Mouse (Mus musculus): ENCODE measurements around the gene Gemin4. TPM values are rescaled to one million over a fixed set of nuclear protein-coding genes. Genes with fewer than 3 reads are reported as not detected.

Gemin4 gene
- polyA plus RNA-seq (2014; fragmentation: Nextera tagmentation; extraction: Ambion mirVana), result 37.5 and 42.9 TPM in 2 replicates

DNA sequence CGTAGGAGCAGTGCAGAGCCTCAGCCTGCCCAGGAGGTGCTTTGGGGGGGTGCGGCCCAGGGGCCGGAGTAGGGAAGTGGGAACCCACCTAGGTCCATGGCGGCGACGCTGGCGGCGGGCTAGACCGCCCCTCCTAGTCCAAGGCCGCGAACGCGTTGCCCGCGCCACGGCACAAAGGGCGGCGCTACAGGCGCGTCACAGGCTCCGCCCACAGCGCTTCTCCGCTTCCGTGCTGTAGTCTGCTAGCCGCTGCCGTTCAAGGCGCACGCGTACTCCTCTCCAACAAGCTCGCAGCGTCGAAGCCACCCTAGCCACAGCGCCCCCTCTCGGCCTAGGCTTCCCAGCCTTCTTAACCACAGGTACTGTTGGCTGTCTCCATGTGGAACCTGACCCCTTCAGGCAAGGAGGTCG lies at the start of gene Gemin4, which contains the start of gene Dbil5:
Gene Gemin4 (minus strand): TSS at position 275 of the 411 bp plus-strand sequence.
Gene Dbil5 (plus strand): TSS at position 219 of the 411 bp plus-strand sequence.
- Histone ChIP-seq H3K4me3 (ENCODE audit: low read depth, low read length) (peak within 1 kb of the TSS; percentile 90), H3K36me3 (ENCODE audit: control insufficient read depth, insufficient read depth, low read length) (peaks cover 43% of the 10 kb centered on the region), H3K9ac (ENCODE audit: low read length) (peak within 1 kb of the TSS; percentile 97), H3K4me1 (replicated peaks; ENCODE audit: control insufficient read depth, insufficient read depth, low read length) (peaks cover 15% of the 10 kb centered on the region), H3K4me2 (ENCODE audit: low read length) (peak within 1 kb of the TSS; percentile 71), H3K27ac (ENCODE audit: low read depth) (peak within 1 kb of the TSS; percentile 92), H3K9me3 (ENCODE audit: control insufficient read depth, low read length) (no peaks in the 10 kb centered on the region), H3K27me3 (replicated peaks; ENCODE audit: control insufficient read depth, insufficient read depth, low read length) (no peaks in the 10 kb centered on the region)
- DNase-seq (ENCODE audit: low spot score) (peak; percentile 99), ATAC-seq (replicated peaks; ENCODE audit: low FRiP score, low TSS enrichment, low read depth) (peak; percentile 97)
- under 1% methylated on average over 35 of the region's 35 CpGs for WGBS

- WGBS, result 17% methylated on average over 19 of the region's 19 CpGs
- Histone ChIP-seq H3K4me3 (ENCODE audit: low read depth, low read length) (no peak overlapping the region), H3K27ac (ENCODE audit: low read depth) (no peak overlapping the region), H3K9ac (ENCODE audit: low read length) (no peak overlapping the region), H3K4me1 (replicated peaks; ENCODE audit: control insufficient read depth, insufficient read depth, low read length) (0 out of 2 replicates have a peak, but pooled peaks cover 4% of the 10 kb centered on the region), H3K9me3 (ENCODE audit: control insufficient read depth, low read length) (no peaks in the 10 kb centered on the region), H3K27me3 (replicated peaks; ENCODE audit: control insufficient read depth, insufficient read depth, low read length) (no peaks in the 10 kb centered on the region), H3K36me3 (ENCODE audit: control insufficient read depth, insufficient read depth, low read length) (peaks cover 34% of the 10 kb centered on the region), H3K4me2 (ENCODE audit: low read length) (no peak overlapping the region)
- no peak for ATAC-seq (replicated peaks; ENCODE audit: low FRiP score, low TSS enrichment, low read depth)
- no peak for DNase-seq (ENCODE audit: low spot score)
Observed at GRCm38 (mm10) chr11:76262611-76263351, 45.3 kb upstream of the Gemin4 start.

DNA sequence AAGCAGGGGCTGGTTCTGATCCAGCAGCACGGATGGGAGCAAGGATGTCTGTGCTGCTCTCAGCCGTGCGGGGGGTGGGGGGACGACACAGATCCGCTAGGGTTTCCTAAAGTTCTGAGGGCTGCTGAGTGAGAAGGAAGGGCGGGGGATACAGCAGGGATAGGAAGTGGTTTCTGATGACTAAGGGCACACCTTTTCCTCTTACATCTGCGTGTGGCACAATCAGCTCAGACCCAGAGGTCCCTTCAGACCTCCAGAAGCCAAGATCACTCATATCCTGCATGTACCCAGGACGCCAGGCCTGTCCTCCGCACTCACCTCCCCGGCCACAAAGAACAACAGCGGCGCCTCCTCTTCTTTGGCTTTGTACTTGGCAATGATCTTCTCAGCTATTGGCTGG lies 43.8 kb upstream of the Gemin4 start:
- Histone ChIP-seq H3K27ac (ENCODE audit: low read depth) (no peak overlapping the region), H3K4me2 (ENCODE audit: low read length) (no peak overlapping the region), H3K4me3 (ENCODE audit: low read depth, low read length) (no peak overlapping the region), H3K9me3 (ENCODE audit: control insufficient read depth, low read length) (no peaks in the 10 kb centered on the region), H3K4me1 (replicated peaks; ENCODE audit: control insufficient read depth, insufficient read depth, low read length) (0 out of 2 replicates have a peak, but pooled peaks cover 4% of the 10 kb centered on the region), H3K9ac (ENCODE audit: low read length) (no peak overlapping the region), H3K27me3 (replicated peaks; ENCODE audit: control insufficient read depth, insufficient read depth, low read length) (no peaks in the 10 kb centered on the region), H3K36me3 (ENCODE audit: control insufficient read depth, insufficient read depth, low read length) (peaks cover 41% of the 10 kb centered on the region)
- DNase-seq (ENCODE audit: low spot score) (no peak), ATAC-seq (replicated peaks; ENCODE audit: low FRiP score, low TSS enrichment, low read depth) (no peak)
- WGBS, result 79% methylated on average over 12 of the region's 12 CpGs

DNA sequence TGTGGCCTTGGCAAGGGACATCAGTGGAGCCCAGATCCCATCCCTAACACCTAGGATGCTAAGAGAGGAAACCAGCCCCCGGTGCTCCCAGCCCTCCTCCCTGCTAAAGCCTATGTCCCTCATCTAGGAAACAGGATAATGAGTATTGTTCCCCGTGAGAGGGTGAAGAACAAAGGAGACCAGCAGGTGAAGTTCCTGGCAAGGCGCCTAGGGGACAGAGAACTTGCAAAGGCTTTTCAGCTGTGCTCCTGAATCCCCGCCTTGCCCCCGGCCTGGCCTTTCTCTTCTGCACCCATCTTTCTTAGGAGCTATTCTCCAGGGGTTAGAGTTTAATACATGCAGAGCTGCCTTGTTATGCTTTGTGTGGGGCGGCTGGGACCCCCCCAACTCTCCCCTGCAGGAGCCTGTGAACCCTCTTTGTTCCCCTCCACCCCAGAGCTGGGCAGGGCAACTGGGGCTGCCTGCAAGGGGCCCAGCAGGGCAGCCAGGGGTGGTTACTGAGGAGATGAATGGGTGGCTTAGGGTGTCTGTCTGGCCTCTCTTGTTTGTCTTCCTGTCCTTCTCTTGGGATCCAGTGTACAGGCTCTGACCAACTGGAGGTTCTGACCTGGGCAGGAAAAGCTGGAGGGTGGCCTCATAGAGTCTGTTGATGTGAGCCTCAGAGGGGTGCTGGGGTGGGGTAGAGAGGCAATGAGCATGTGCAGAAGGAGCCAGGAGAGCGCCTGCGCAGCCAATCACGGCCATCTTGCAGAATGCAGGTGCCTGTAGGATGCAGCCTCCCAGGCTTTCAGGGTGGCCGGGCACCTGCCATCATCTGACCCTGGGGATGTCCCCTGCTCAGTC lies 43.0 kb upstream of the Gemin4 start:
- Histone ChIP-seq H3K4me3 (ENCODE audit: low read depth, low read length) (no peak overlapping the region), H3K4me2 (ENCODE audit: low read length) (no peak overlapping the region), H3K27ac (ENCODE audit: low read depth) (no peak overlapping the region), H3K4me1 (replicated peaks; ENCODE audit: control insufficient read depth, insufficient read depth, low read length) (0 out of 2 replicates have a peak, but pooled peaks cover 4% of the 10 kb centered on the region), H3K36me3 (ENCODE audit: control insufficient read depth, insufficient read depth, low read length) (peaks cover 41% of the 10 kb centered on the region), H3K9me3 (ENCODE audit: control insufficient read depth, low read length) (no peaks in the 10 kb centered on the region), H3K27me3 (replicated peaks; ENCODE audit: control insufficient read depth, insufficient read depth, low read length) (no peaks in the 10 kb centered on the region), H3K9ac (ENCODE audit: low read length) (no peak overlapping the region)
- DNase-seq (ENCODE audit: low spot score), result no peak
- 67% methylated on average over 10 of the region's 10 CpGs for WGBS
- ATAC-seq (replicated peaks; ENCODE audit: low FRiP score, low TSS enrichment, low read depth), result no peak

DNA sequence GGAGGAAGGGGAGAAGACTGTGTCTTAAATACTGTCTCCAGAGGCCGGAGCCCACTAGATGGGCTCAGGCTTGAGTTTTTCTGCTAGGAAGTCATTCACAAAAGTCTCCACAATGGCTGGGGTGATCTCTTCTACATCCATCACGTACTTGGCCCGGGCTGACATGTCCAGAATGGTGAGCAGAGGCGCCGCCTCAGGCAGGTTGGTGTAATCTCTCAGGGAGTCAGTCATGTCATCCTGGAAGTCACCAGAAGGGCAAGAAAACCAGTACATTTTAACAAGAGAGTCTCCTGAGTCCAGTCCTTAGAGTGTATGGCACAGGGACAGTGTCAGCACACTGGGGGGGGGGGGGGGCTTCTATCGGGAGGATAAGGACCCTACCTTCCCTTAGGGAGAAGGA lies 41.0 kb upstream of the Gemin4 start:
- Histone ChIP-seq H3K9me3 (ENCODE audit: control insufficient read depth, low read length) (no peaks in the 10 kb centered on the region), H3K9ac (ENCODE audit: low read length) (no peak overlapping the region), H3K4me1 (replicated peaks; ENCODE audit: control insufficient read depth, insufficient read depth, low read length) (0 out of 2 replicates have a peak, but pooled peaks cover 4% of the 10 kb centered on the region), H3K27ac (ENCODE audit: low read depth) (no peak overlapping the region), H3K4me3 (ENCODE audit: low read depth, low read length) (no peak overlapping the region), H3K27me3 (replicated peaks; ENCODE audit: control insufficient read depth, insufficient read depth, low read length) (no peaks in the 10 kb centered on the region), H3K4me2 (ENCODE audit: low read length) (no peak overlapping the region), H3K36me3 (ENCODE audit: control insufficient read depth, insufficient read depth, low read length) (peaks cover 41% of the 10 kb centered on the region)
- no peak for ATAC-seq (replicated peaks; ENCODE audit: low FRiP score, low TSS enrichment, low read depth)
- WGBS, result 81% methylated on average over 5 of the region's 6 CpGs
- no peak for DNase-seq (ENCODE audit: low spot score)

DNA sequence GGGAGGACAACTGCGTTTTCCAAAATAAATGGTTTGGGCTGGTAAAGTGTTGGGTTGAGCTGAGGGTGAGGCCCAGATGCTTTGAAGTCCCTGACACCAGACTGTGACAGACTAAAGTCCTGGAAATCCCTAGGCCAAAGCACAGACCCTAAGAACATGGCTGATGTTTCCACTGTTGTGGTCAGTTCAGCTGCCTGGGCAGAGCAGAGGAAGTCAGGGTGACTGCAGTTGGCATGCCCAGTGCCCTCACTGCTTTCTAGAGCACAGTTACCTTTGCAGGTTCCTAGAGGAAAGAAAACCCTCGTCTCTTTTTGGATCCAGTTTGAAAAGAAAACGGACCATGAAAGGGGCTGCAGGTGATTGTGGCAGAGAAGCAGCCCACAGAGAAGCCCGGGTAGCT lies 39.9 kb upstream of the Gemin4 start:
- Histone ChIP-seq H3K36me3 (ENCODE audit: control insufficient read depth, insufficient read depth, low read length) (peaks cover 38% of the 10 kb centered on the region), H3K4me1 (replicated peaks; ENCODE audit: control insufficient read depth, insufficient read depth, low read length) (no peaks in the 10 kb centered on the region), H3K4me3 (ENCODE audit: low read depth, low read length) (no peak overlapping the region), H3K27me3 (replicated peaks; ENCODE audit: control insufficient read depth, insufficient read depth, low read length) (no peaks in the 10 kb centered on the region), H3K27ac (ENCODE audit: low read depth) (no peak overlapping the region), H3K4me2 (ENCODE audit: low read length) (no peak overlapping the region), H3K9me3 (ENCODE audit: control insufficient read depth, low read length) (no peaks in the 10 kb centered on the region), H3K9ac (ENCODE audit: low read length) (no peak overlapping the region)
- 63% methylated on average over 4 of the region's 4 CpGs for WGBS
- ATAC-seq (replicated peaks; ENCODE audit: low FRiP score, low TSS enrichment, low read depth) (no peak), DNase-seq (ENCODE audit: low spot score) (no peak)

- Histone ChIP-seq H3K9ac (ENCODE audit: low read length) (no peak overlapping the region), H3K36me3 (ENCODE audit: control insufficient read depth, insufficient read depth, low read length) (peaks cover 30% of the 10 kb centered on the region), H3K9me3 (ENCODE audit: control insufficient read depth, low read length) (no peaks in the 10 kb centered on the region), H3K27me3 (replicated peaks; ENCODE audit: control insufficient read depth, insufficient read depth, low read length) (no peaks in the 10 kb centered on the region), H3K4me1 (replicated peaks; ENCODE audit: control insufficient read depth, insufficient read depth, low read length) (no peaks in the 10 kb centered on the region), H3K4me3 (ENCODE audit: low read depth, low read length) (no peak overlapping the region), H3K4me2 (ENCODE audit: low read length) (no peak overlapping the region), H3K27ac (ENCODE audit: low read depth) (no peak overlapping the region)
- WGBS, result 27% methylated on average over 5 of the region's 5 CpGs
- no peak for ATAC-seq (replicated peaks; ENCODE audit: low FRiP score, low TSS enrichment, low read depth)
- no peak for DNase-seq (ENCODE audit: low spot score)
Observed at GRCm38 (mm10) chr11:76256129-76256528, 38.7 kb upstream of the Gemin4 start.

DNA sequence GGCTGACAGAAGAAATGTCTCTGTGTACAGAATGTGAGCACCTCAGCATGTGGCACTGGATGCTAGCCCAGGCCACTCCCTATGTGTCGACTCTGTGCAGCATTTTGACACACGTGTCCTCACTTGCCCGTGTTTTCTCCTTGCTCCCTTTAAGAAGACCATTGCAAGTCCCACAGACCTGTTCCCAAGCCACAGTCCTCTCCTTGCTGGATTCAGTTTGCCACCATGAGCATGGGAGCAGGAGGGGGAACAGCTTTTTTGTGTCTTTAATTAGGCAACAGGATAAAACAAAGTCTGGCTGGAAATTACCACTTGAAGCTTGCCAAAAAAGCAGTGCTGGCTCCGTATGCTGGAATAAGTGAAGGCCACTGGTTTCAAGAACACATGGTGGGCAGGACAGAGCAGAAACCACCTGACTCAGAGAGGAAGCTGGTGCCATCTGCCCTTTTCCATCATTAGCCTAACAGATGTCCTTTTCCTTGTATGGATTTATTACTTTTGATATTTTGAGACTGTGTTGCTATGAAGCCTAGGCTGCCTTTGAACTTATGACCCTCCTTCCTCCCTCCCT lies 38.1 kb upstream of the Gemin4 start:
- no peaks in the 10 kb centered on the region for H3K27me3 ChIP-seq (replicated peaks; ENCODE audit: control insufficient read depth, insufficient read depth, low read length)
- WGBS, result 76% methylated on average over 4 of the region's 4 CpGs
- H3K4me1 ChIP-seq (replicated peaks; ENCODE audit: control insufficient read depth, insufficient read depth, low read length), result no peaks in the 10 kb centered on the region
- no peak overlapping the region for H3K9ac ChIP-seq (ENCODE audit: low read length)
- ATAC-seq (replicated peaks; ENCODE audit: low FRiP score, low TSS enrichment, low read depth) (no peak), DNase-seq (ENCODE audit: low spot score) (no peak)
- no peaks in the 10 kb centered on the region for H3K9me3 ChIP-seq (ENCODE audit: control insufficient read depth, low read length)
- H3K27ac ChIP-seq (ENCODE audit: low read depth), result no peak overlapping the region
- H3K4me3 ChIP-seq (ENCODE audit: low read depth, low read length), result no peak overlapping the region
- no peak overlapping the region for H3K4me2 ChIP-seq (ENCODE audit: low read length)
- peaks cover 30% of the 10 kb centered on the region for H3K36me3 ChIP-seq (ENCODE audit: control insufficient read depth, insufficient read depth, low read length)
